Mouse (Mus musculus) testis, adult 2 months (tissue): ENCODE data around the gene Gm49325.

Experiments
- CTCF ChIP-seq: fragments of 200-500 bp; IDR thresholded peaks from 2 replicates; pipeline ENCODE4 v1.5.1; 2012; ENCODE audit warnings: low read depth, mild to moderate bottlenecking, inconsistent platforms, low read length, moderate library complexity; ENCODE audit not compliant: control insufficient read depth, insufficient read depth, insufficient replicate concordance
- POLR2A ChIP-seq: fragments of 200-500 bp; IDR thresholded peaks from 2 replicates; pipeline ENCODE4 v1.6.1; 2012; ENCODE audit warnings: low read depth, mild to moderate bottlenecking, inconsistent platforms, low read length, moderate library complexity; ENCODE audit not compliant: control insufficient read depth

DNA sequence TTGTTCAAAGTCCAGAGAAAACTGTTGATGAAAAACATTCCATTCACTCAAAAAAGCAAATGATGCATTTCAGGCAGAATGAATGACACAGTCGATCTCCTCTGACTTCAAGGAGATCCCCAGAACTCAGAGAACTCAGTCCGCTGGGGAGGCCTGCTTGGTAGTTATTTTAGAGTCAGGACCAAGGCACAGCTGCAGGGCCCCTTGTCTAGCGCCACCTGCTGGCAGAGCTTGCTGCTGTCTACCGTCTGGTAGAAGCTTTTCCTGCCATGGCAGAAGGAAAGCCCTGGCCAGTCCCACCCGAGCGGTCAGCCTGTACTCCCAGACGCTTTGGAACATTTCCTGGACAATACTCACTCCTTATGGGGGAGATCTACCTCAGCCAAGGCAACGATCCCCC lies 39.3 kb upstream of the Gm49325 start:
- TF ChIP-seq CTCF: peak; percentile 93
- TF ChIP-seq POLR2A: no peak
